Mouse (Mus musculus) brain, embryonic 14.5 days (tissue): Measurements from ENCODE around the gene Grxcr1.

Experiments
- CTCF ChIP-seq: fragments of 200-500 bp; IDR thresholded peaks from 2 replicates; pipeline ENCODE4 v1.5.1; 2012; ENCODE audit warnings: inconsistent platforms, mild to moderate bottlenecking, moderate library complexity, borderline replicate concordance; ENCODE audit not compliant: insufficient read depth, insufficient read length; ENCODE audit errors: extremely low read depth
- POLR2A ChIP-seq: fragments of 200-500 bp; IDR thresholded peaks from 2 replicates; pipeline ENCODE4 v1.6.1; 2012; ENCODE audit warnings: mild to moderate bottlenecking, inconsistent platforms, borderline replicate concordance; ENCODE audit not compliant: poor library complexity, insufficient read depth, insufficient read length, severe bottlenecking; ENCODE audit errors: extremely low read depth

GRCm38 (mm10) chr5:68093085-68093484 is 61.5 kb downstream of the Grxcr1 start:
- TF ChIP-seq CTCF (no peak), POLR2A (no peak)
